In genomic region chr13:93772279-93772636, GRCm38 (mm10) we compare ENCODE assay signal across 8 mouse cellular contexts. TPM values are rescaled to one million over a fixed set of nuclear protein-coding genes. Genes with fewer than 3 reads are reported as not detected.
DNase-seq lines count a peak whose midpoint lies in the region; ATAC-seq and TF ChIP-seq lines count a peak whose summit lies in the region.

No protein-coding gene starts in this region.

- H3K4me1 ChIP-seq in heart, embryonic 10.5 days, result peaks cover 18% of the 10 kb centered on the region; the same call in 1 of the 2 replicates
- peaks cover 4% of the 10 kb centered on the region for H3K4me1 ChIP-seq in limb, embryonic 15.5 days
- H3K4me1 ChIP-seq in stomach, postnatal 0 days (replicated peaks; ENCODE audit: control insufficient read depth, insufficient read depth), result no peaks in the 10 kb centered on the region

- 0 out of 2 replicates have a peak overlapping the region, but pooled peaks have one; percentile 69 for H3K9ac ChIP-seq in limb, embryonic 15.5 days
- peak overlapping the region; percentile 82 for H3K9ac ChIP-seq in stomach, postnatal 0 days (ENCODE audit: low read length)

- peak overlapping the region; percentile 93 for H3K27ac ChIP-seq in heart, embryonic 10.5 days
- H3K27ac ChIP-seq in limb, embryonic 15.5 days, result peak overlapping the region; percentile 90
- H3K27ac ChIP-seq in stomach, postnatal 0 days (replicated peaks), result peak overlapping the region; percentile 86

- TF ChIP-seq CTCF in stomach, postnatal 0 days (IDR thresholded peaks at IDR 0.05; ENCODE audit: low read depth), result no peak

- ATAC-seq in limb, embryonic 15.5 days (ENCODE audit: insufficient number of reproducible peaks, low FRiP score, low TSS enrichment, low read depth), result no peak
- ATAC-seq in stomach, postnatal 0 days (ENCODE audit: low FRiP score, low TSS enrichment), result peak; percentile 72; the same call in 1 of the 2 replicates

- peaks cover 13% of the 10 kb centered on the region; the same call in 1 of the 2 replicates for H3K27me3 ChIP-seq in heart, embryonic 10.5 days (ENCODE audit: insufficient read depth, poor library complexity, severe bottlenecking)
- no peaks in the 10 kb centered on the region for H3K27me3 ChIP-seq in limb, embryonic 15.5 days
- H3K27me3 ChIP-seq in stomach, postnatal 0 days (ENCODE audit: control insufficient read depth, insufficient read depth, low read length), result no peaks in the 10 kb centered on the region

- no peak for DNase-seq in heart, embryonic 10.5 days (ENCODE audit: low spot score)
- DNase-seq in heart, postnatal 10 days, result no peak
- peak; percentile 14 for DNase-seq in thymus, postnatal 0 days (ENCODE audit: low spot score)
- no peak for DNase-seq in thymus, postnatal 36 days
- DNase-seq in stomach, postnatal 0 days (ENCODE audit: low spot score), result no peak
- DNase-seq in frontal cortex, postnatal 14 days (ENCODE audit: low spot score in 2 of 2), result no peak
- DNase-seq in T-cell, adult 2 months (ENCODE audit: low spot score), result no peak

- intact Hi-C loops in heart, postnatal 10 days (cut with DNase I), result no loop called here

- peak overlapping the region; percentile 74 for H3K4me3 ChIP-seq in heart, embryonic 10.5 days
- peak overlapping the region; percentile 72 for H3K4me3 ChIP-seq in limb, embryonic 15.5 days
- peak overlapping the region; percentile 73 for H3K4me3 ChIP-seq in stomach, postnatal 0 days (ENCODE audit: low read depth, low read length)

- no peaks in the 10 kb centered on the region for H3K9me3 ChIP-seq in heart, embryonic 10.5 days
- no peaks in the 10 kb centered on the region for H3K9me3 ChIP-seq in limb, embryonic 15.5 days
- no peaks in the 10 kb centered on the region for H3K9me3 ChIP-seq in stomach, postnatal 0 days (ENCODE audit: control insufficient read depth, low read length)

- TF ChIP-seq EP300 in stomach, postnatal 0 days (optimal IDR thresholded peaks at IDR 0.05), result no peak

- H3K4me2 ChIP-seq in limb, embryonic 15.5 days, result peak overlapping the region; percentile 96
- H3K4me2 ChIP-seq in stomach, postnatal 0 days (replicated peaks; ENCODE audit: low read depth), result peak overlapping the region; percentile 99

- no peaks in the 10 kb centered on the region for H3K36me3 ChIP-seq in heart, embryonic 10.5 days
- no peaks in the 10 kb centered on the region for H3K36me3 ChIP-seq in limb, embryonic 15.5 days
- H3K36me3 ChIP-seq in stomach, postnatal 0 days (ENCODE audit: control insufficient read depth, insufficient read depth, low read length), result no peaks in the 10 kb centered on the region

- WGBS in heart, embryonic 10.5 days, result 25% methylated on average over 8 of the region's 8 CpGs
- WGBS in limb, embryonic 15.5 days, result 29% methylated on average over 8 of the region's 8 CpGs
- WGBS in stomach, postnatal 0 days, result 27% methylated on average over 8 of the region's 8 CpGs

RNA-seq across cellular contexts. Expression of gene Arsb, which starts 0.8 kb away (rescaled TPM):
- 6.3 and 6.8 TPM in 2 replicates for polyA plus RNA-seq in heart, embryonic 10.5 days (2016; fragmentation: Nextera tagmentation; extraction: Ambion mirVana)
- total RNA-seq in heart, postnatal 10 days (2021), result 1 to 10 TPM; 9.5 to 9.6 TPM
- 3.2 and 3.7 TPM in 2 replicates for polyA plus RNA-seq in thymus, postnatal 0 days (2015; fragmentation: Nextera tagmentation; extraction: Ambion mirVana)
- polyA plus RNA-seq in limb, embryonic 15.5 days (2015; fragmentation: Nextera tagmentation; extraction: Ambion mirVana), result 14.1 and 16.4 TPM in 2 replicates
- polyA plus RNA-seq in stomach, postnatal 0 days (2015; fragmentation: Nextera tagmentation; extraction: Ambion mirVana), result 4.9 and 5.5 TPM in 2 replicates
